Mouse (Mus musculus): ENCODE results near the gene Tmem121b. TPM values are rescaled to one million over a fixed set of nuclear protein-coding genes. Genes with fewer than 3 reads are reported as not detected.

Gene Tmem121b
- total and polyA plus RNA-seq, 3 experiments: 0.18 TPM; not detected in 2

DNA sequence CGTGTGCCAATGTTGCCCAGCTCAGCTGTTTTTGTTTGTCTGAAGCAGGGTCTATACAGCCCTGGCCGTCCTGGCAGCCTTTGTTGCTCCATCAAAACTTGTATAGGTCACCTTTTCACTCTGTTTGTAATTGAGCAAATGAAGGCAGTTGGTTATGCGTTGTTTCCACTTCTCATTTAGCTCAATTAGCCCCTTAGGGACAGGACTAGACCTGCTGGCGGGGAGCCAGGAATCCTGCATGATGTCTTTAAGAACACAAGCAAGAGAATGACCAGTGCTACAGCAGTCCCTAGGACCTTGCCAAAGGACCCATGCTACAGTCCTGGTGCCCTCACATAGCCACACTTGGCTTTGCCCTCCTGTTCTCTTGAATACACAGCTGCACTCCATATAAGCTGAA, 11.9 kb upstream of the Tmem121b start:
- Histone ChIP-seq H3K9ac (ENCODE audit: control insufficient read depth, low read depth, low read length, poor library complexity, severe bottlenecking) (no peak overlapping the region), H3K27me3 (ENCODE audit: control insufficient read depth in 1 of 2, insufficient read depth in 2 of 2, low read length in 2 of 2) (peaks cover 0 to 2% of the 10 kb centered on the region in 2 experiments; a peak in 2 of 4 replicates), H3K27ac (ENCODE audit: control insufficient read depth, low read depth, low read length) (no peak overlapping the region), H3K4me3 (ENCODE audit: control insufficient read depth in 1 of 2, insufficient read depth in 1 of 2, low read depth in 2 of 2, low read length in 2 of 2) (no peak overlapping the region), H3K79me2 (ENCODE audit: control insufficient read depth, insufficient read depth, low read length, poor library complexity) (no peaks in the 10 kb centered on the region), H3K9me3 (replicated peaks; ENCODE audit: insufficient read depth, low read length) (no peaks in the 10 kb centered on the region), H3K4me1 (ENCODE audit: control insufficient read depth in 1 of 2, insufficient read depth in 2 of 2, low read length in 2 of 2) (peaks cover 0 to 6% of the 10 kb centered on the region in 2 experiments; a peak in 2 of 4 replicates), H3K36me3 (ENCODE audit: control insufficient read depth in 1 of 2, insufficient read depth in 2 of 2, low read length in 2 of 2) (peaks cover 0 to under 1% of the 10 kb centered on the region in 2 experiments; a peak in 2 of 4 replicates)
- DNase-seq (ENCODE audit: low read depth, low spot score): no peak
- TF ChIP-seq ZNF384 (IDR thresholded peaks at IDR 0.05; ENCODE audit: low read depth, low read length): no peak
- no peak for TF ChIP-seq MAFK (IDR thresholded peaks at IDR 0.05; ENCODE audit: borderline replicate concordance, low read depth, low read length)
- TF ChIP-seq MYC (IDR thresholded peaks at IDR 0.05; ENCODE audit: low read depth, low read length): no peak
- TF ChIP-seq CHD1 (IDR thresholded peaks at IDR 0.05; ENCODE audit: low read depth, low read length): no peak
- TF ChIP-seq USF1 (IDR thresholded peaks at IDR 0.05; ENCODE audit: low read depth, low read length): no peak
- TF ChIP-seq SIN3A (IDR thresholded peaks at IDR 0.05; ENCODE audit: low read length): no peak
- no peak for TF ChIP-seq NELFE (IDR thresholded peaks at IDR 0.05; ENCODE audit: low read depth, low read length)
- TF ChIP-seq ELF1 (IDR thresholded peaks at IDR 0.05; ENCODE audit: low read depth, low read length): no peak
- no peak for TF ChIP-seq MAZ (IDR thresholded peaks at IDR 0.05; ENCODE audit: low read depth, low read length)
- TF ChIP-seq JUND (IDR thresholded peaks at IDR 0.05; ENCODE audit: low read depth, low read length): no peak
- no peak for TF ChIP-seq RAD21 (IDR thresholded peaks at IDR 0.05; ENCODE audit: low read depth, low read length)
- no peak for TF ChIP-seq TCF12 (IDR thresholded peaks at IDR 0.05; ENCODE audit: low read depth, low read length)
- TF ChIP-seq POLR2A (IDR thresholded peaks at IDR 0.05; ENCODE audit: control insufficient read depth in 1 of 2, insufficient read depth in 1 of 2, low read depth in 1 of 2, low read length in 2 of 2, poor library complexity in 1 of 2): no peak
- TF ChIP-seq RCOR1 (IDR thresholded peaks at IDR 0.05; ENCODE audit: low read depth, low read length): no peak
- no peak for TF ChIP-seq NRF1 (IDR thresholded peaks at IDR 0.05; ENCODE audit: insufficient read depth, low read depth, low read length, poor library complexity, severe bottlenecking)
- no peak for TF ChIP-seq CHD2 (IDR thresholded peaks at IDR 0.05; ENCODE audit: low read length)
- TF ChIP-seq MAX (IDR thresholded peaks at IDR 0.05; ENCODE audit: low read length): no peak

DNA sequence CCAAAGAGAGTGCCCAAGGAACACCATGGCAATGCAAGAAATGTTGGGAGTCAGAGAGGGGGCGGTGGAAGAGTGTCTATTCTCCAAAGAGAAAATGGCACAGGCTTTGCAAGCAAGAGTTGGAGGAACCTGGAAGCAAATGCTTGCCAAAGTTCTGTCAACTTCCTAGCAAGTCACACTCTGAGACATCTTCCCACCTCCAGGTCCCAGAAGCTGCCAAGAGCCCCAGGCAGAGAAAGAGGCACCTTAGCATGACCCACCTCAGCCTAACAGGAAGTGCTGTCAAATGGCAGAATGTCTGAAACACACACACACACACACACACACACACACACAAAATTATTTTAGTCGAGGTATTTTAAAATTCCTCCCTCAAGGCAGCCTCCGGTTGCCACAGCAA, 10.4 kb upstream of the Tmem121b start:
- Histone ChIP-seq H3K36me3 (ENCODE audit: control insufficient read depth in 1 of 2, insufficient read depth in 2 of 2, low read length in 2 of 2) (no peaks in the 10 kb centered on the region), H3K9me3 (replicated peaks; ENCODE audit: insufficient read depth, low read length) (no peaks in the 10 kb centered on the region), H3K4me1 (ENCODE audit: control insufficient read depth in 1 of 2, insufficient read depth in 2 of 2, low read length in 2 of 2) (no peaks in the 10 kb centered on the region), H3K27ac (ENCODE audit: control insufficient read depth, low read depth, low read length) (no peak overlapping the region), H3K4me3 (ENCODE audit: control insufficient read depth in 1 of 2, insufficient read depth in 1 of 2, low read depth in 2 of 2, low read length in 2 of 2) (no peak overlapping the region), H3K79me2 (ENCODE audit: control insufficient read depth, insufficient read depth, low read length, poor library complexity) (no peaks in the 10 kb centered on the region), H3K9ac (ENCODE audit: control insufficient read depth, low read depth, low read length, poor library complexity, severe bottlenecking) (no peak overlapping the region), H3K27me3 (ENCODE audit: control insufficient read depth in 1 of 2, insufficient read depth in 2 of 2, low read length in 2 of 2) (peaks cover 0 to 3% of the 10 kb centered on the region in 2 experiments; a peak in 2 of 4 replicates)
- TF ChIP-seq ZC3H11A (IDR thresholded peaks at IDR 0.05; ENCODE audit: low read depth, low read length) (no peak), USF1 (IDR thresholded peaks at IDR 0.05; ENCODE audit: low read depth, low read length) (no peak), ZMIZ1 (IDR thresholded peaks at IDR 0.05; ENCODE audit: low read depth, low read length) (no peak), ZNF384 (IDR thresholded peaks at IDR 0.05; ENCODE audit: low read depth, low read length) (no peak), NRF1 (IDR thresholded peaks at IDR 0.05; ENCODE audit: insufficient read depth, low read depth, low read length, poor library complexity, severe bottlenecking) (no peak), MAFK (IDR thresholded peaks at IDR 0.05; ENCODE audit: borderline replicate concordance, low read depth, low read length) (no peak), MXI1 (IDR thresholded peaks at IDR 0.05; ENCODE audit: low read depth, low read length) (no peak), HCFC1 (IDR thresholded peaks at IDR 0.05; ENCODE audit: low read depth, low read length) (no peak), RAD21 (IDR thresholded peaks at IDR 0.05; ENCODE audit: low read depth, low read length) (no peak), ETS1 (IDR thresholded peaks at IDR 0.05; ENCODE audit: low read depth, low read length) (no peak), UBTF (IDR thresholded peaks at IDR 0.05; ENCODE audit: borderline replicate concordance, insufficient read depth, low read depth, low read length) (no peak), TBP (IDR thresholded peaks at IDR 0.05; ENCODE audit: low read depth, low read length) (no peak), MAX (IDR thresholded peaks at IDR 0.05; ENCODE audit: low read length) (no peak), POLR2AphosphoS5 (IDR thresholded peaks at IDR 0.05; ENCODE audit: borderline replicate concordance, low read depth, low read length) (no peak)
- DNase-seq (ENCODE audit: low read depth, low spot score): no peak
